Mouse (Mus musculus) CD4-positive, CD25-positive, alpha-beta regulatory T cell, adult 2 months (primary cell): ENCODE results near the gene March9.
A peak's percentile ranks its signal among the peaks of the same experiment; 100 is the strongest.

ENCODE experiments used
- DNase-seq: peaks from one replicate; pipeline ENCODE4 v3.0.0-alpha.2; 2012; ENCODE audit warnings: low read depth, low spot score

March9 gene

GRCm38 (mm10) chr10:127037641-127038040 is 22.3 kb downstream of the March9 start:
- DNase-seq, result no peak

DNA sequence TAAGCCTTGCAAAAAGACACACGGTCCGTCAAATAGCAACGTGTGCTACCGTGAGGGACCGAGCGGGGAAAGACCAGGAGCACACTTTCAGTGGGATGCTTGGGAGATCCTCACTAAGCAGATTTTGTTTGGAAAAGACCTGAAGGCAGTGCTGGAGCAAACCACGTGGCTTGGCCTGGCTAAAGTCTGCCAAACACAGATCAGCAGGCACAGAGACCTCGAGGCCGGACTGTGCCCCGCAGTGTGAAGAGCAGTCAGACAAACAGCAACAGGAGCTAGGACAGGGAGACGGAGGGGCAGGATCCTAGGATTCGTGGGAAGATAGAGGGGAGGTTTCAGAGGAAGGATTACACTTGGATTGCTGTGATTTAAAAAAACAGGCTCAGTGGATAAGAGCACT is 23.7 kb downstream of the March9 start:
- DNase-seq, result no peak

GRCm38 (mm10) chr10:127033301-127033741 is 26.7 kb downstream of the March9 start:
- no peak for DNase-seq

DNA sequence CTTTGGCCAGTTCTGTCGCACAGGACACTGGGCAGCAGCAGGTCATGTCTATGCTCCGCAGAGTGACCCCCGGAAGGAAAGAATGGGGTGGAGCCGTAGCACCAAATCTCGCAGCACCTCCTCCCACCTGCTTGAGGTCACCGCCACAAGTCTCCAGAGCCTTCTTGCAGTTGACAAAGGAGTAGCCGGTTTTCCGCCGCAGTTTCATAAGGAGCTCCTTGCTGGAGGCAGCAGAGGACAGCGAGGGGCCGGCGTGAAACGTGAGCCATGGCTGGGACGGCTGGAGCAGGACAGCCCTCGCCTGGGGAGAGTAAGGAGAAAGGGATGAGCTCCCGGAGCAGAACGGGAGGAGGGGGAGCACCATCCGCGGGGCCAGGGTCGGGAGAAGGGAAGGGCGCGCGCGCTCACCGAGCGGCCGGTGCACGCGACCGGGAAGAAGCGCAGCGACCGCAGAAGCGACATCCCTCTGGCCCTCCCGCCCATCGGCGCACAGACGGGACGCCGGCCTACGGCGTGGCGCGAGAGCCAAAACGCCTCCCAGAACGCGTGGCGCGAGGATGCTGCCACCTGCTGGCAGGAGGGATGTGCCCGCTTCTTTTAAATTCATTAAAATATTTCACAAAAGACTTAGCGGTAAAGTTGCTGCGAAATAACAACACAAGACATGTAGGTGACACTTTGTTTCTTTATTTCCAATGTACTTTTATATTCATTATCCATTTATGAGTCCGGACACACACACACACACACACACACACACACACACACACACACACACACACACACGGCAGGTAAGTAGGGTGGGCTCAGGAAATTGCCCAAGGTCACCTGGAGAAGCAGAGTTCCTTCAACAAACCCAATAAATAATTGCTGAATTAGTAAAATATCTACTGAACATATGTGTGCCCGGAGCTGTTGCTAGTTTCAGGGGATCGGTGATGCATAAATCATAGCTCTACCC is 29.4 kb downstream of the March9 start, which contains the start of gene Tsfm:
Tsfm (minus strand) TSS at position 505 of the 961 bp plus-strand sequence.
- DNase-seq, result peak; percentile 94

DNA sequence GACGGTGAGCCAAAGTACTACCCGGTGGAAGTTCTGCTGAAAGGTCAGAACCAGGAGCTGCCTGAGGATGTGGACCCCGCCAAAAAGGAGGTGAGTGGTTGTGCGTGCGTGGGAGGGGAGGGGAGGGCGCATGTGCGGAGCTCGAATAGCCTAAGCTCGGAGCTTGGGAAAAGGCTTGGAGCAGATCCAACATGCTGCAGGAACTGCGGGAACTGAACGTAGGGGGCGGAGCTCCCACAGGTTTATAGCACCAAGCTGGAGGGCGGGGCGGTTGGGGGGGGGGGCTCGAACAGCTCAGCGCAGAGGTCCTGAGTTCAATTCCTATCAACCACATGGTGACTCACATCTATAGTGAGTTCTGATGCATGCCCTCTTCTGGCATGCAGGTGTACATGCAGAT is 41.6 kb downstream of the March9 start:
- DNase-seq, result no peak

GRCm38 (mm10) chr10:127017071-127017470 is 42.9 kb downstream of the March9 start:
- no peak for DNase-seq

- DNase-seq, result no peak
Measured at GRCm38 (mm10) chr10:127016488-127016887, 43.5 kb downstream of the March9 start.
